Mouse (Mus musculus) CD4-positive, CD25-positive, alpha-beta regulatory T cell, adult 2 months (primary cell): ENCODE results near the gene Inhbe.

Source experiments
- DNase-seq: peaks from one replicate; pipeline ENCODE4 v3.0.0-alpha.2; 2012; ENCODE audit warnings: low read depth, low spot score

Gene Inhbe

GRCm38 (mm10) chr10:127346173-127346572 is 8.0 kb downstream of the Inhbe start:
- DNase-seq, result no peak

- DNase-seq, result no peak
Measured at GRCm38 (mm10) chr10:127343029-127343428, 11.2 kb downstream of the Inhbe start.

- DNase-seq, result peak; percentile 90
Measured at GRCm38 (mm10) chr10:127341891-127342639, 12.1 kb downstream of the Inhbe start, which contains the start of gene Gli1. Gene Gli1 (minus strand): TSS chr10:127341974.

DNA sequence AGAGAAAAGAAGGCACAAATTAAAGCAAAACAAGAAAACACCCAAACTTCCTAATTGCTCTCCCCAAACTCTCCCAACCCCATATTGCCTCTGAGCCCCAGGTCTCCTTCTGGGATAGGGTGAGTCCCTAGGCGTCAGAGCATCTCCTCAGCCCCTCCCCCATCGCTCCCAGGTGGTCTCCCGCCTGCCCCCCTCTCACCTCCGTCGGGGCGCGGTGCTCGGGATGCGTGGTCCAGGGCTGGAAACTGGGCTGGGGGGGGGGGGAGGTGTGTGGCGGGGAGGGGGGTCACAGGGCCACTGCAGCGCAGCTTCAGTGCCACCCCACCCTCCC is 12.9 kb downstream of the Inhbe start:
- no peak for DNase-seq

- peak; percentile 43 for DNase-seq
Measured at GRCm38 (mm10) chr10:127340577-127341359, 13.4 kb downstream of the Inhbe start.

GRCm38 (mm10) chr10:127339683-127340576 is 14.3 kb downstream of the Inhbe start:
- DNase-seq, result peak; percentile 48

GRCm38 (mm10) chr10:127338930-127339682 is 15.1 kb downstream of the Inhbe start:
- peak; percentile 94 for DNase-seq

- DNase-seq, result peak; percentile 53
Measured at GRCm38 (mm10) chr10:127337536-127338099, 16.6 kb downstream of the Inhbe start.

- DNase-seq, result no peak
Measured at GRCm38 (mm10) chr10:127336952-127337351, 17.3 kb downstream of the Inhbe start.

DNA sequence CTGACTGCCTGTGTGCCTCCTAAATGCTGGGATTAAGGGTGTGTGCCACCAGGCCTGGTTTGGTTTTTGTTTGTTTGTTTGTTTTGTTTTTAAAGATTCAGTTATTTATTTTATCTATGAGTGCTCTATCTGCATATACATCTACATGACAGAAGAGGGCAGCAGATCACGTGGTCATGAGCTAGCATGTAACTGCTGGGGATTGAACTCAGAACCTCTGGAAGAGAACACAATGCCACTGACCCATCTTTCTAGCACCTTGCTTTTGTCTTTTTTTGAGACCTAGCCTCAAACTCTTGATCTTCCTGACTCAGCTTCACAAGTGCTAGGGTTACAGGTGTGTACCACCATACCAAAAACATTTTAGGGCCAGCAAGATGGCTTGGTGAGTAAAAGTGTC is 18.9 kb downstream of the Inhbe start:
- DNase-seq, result peak; percentile 49

DNA sequence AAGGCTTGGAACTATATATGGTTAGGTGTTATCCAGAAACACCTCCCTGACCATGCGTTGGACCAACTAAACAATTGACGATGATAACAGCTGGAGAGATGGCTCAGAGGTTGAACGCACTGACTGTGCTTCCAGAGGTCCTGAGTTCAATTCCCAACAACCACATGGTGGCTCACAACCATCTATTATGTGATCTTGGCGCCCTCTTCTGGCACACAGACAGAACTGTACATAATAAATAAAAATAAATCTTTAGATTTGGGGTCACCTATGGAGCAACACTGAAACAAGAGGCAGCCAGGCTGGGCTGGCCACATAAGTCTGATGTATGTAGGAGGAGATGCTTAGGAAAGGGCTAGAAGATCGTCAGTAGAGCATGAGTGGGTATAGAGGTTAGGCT is 21.1 kb downstream of the Inhbe start:
- peak; percentile 76 for DNase-seq

DNA sequence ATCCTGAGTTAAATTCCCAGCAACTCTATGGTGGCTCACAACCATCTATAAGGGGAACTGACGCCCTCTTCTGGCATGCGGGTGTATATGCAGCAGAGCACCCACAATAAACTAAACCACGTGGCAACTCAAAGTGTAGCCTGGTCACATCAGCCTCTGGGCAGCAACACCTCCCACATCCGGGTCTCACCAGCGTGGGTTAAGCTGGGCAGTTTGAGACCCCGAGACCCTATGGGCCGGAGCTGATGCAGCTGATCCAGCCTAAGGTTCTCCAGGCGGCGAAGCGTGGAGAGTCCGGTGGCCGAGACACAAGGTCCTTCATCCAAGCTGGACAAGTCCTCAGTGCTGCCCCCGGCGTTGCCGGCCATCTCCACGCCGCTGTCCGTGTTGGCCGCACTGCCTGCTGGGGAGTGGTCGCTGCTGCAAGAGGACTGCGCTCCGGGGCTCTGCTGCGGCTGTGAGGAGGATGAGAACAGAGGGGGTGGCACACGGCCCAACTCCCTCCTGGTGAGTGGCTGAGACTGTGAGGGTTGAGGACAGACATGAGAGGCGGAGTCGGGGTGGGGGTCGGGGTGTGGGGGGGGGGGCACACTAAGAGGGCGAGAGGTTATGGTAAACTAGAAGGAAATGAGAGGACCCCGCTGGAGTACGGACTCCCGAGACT is 21.9 kb downstream of the Inhbe start:
- DNase-seq, result peak; percentile 59

DNA sequence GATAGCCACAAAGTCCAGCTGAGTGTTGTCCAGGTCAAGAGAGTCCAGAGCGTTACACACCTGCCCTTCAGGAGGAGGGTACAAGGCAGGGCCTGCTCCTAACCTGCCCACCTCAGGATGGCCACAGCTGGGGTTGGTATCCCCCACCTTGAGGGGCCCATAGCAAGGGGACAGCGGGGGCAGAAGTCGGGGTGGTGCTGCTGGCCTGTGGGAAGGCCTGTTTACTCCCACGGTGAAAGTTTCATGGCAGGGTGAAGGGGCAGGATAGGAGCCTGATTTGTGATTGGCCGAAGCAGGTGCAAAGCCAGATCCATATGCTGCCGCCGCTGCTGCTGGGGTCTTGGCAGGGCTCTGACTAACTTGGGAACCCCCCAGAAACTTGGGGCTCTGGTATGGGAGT is 24.0 kb downstream of the Inhbe start:
- DNase-seq, result no peak

DNA sequence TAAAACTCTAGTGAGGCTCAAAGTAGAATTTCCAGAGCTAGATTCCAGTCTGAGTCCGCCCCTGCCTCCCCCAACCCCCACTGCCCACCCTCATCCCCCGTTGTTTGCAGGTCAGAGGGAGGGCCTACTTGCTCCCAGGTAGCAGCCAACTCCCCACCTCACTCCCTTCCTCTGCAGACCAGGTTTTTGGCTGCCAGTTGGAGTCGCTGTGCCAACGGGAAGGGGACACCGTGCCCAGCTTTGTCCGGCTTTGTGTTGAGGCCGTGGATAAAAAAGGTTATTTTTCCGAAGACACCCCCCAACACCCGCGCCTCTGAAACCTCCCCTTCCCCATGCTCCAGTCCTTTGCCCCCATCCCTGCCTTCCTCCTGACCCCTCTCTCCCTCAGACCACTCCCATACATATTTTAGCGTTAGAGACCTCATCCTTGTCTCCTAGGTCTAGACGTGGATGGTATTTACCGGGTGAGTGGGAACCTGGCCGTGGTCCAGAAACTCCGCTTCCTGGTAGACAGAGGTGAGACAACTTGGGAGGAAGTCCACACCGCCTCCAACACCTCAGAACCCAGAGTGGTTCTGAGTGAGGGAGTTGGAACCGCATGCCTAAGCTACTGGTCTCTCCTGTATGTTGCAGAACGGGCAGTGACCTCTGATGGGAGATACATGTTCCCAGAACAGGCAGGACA is 26.6 kb downstream of the Inhbe start:
- DNase-seq, result no peak

DNA sequence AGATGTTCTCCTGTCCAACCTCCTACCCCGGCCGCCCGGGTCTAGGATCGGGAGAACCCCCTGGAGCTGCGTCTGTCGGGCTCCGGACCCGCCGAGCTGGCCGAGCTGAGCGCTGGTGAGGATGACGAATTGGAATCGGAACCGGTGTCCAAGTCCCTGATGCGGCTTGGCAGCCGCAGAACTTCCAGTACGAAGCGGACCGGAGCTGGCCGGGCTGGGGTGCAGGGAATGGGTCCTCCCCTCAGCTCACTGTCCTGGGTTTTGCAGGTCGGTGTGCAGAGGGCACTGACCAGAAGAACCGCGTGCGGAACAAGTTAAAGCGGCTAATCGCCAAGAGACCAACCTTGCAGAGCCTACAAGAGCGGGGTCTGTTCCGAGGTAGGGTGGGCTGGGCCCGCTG is 27.4 kb downstream of the Inhbe start:
- no peak for DNase-seq

DNA sequence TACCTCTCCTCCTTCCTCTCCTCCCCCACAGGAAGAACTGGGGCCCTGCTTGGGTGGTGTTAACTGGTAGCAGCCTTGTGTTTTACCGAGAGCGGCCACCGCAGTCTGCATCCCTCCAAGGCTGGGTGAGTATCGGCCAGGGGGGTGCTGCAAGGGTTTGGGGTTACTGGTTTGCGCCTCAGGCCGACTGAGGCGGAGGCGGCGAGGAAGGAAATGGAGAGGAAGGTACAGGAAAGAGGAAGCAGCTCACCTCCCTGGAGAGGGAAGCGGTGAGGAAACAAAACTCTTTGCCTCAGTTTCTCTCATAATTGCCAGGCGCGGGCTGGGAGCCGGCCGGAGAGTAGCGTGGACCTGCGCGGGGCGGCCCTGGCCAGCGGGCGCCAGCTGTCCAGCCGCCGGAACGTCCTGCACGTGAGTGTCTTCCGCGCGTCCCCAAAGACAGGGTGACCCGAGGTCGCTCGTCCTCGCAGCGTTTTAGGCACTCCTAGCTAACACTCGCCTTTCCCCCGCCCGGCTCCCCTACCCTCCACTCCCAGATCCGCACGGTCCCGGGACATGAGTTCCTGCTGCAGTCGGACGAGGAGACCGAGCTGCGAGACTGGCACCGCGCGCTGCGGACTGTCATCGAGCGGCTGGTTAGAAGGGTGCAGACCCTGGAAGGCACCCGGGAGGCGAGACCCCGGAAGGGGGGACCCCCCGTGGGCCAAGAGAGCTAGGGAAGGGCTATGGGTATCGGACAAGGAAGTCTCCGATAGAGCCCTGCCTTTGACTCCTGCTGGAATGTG is 28.0 kb downstream of the Inhbe start:
- DNase-seq, result peak; percentile 67

DNA sequence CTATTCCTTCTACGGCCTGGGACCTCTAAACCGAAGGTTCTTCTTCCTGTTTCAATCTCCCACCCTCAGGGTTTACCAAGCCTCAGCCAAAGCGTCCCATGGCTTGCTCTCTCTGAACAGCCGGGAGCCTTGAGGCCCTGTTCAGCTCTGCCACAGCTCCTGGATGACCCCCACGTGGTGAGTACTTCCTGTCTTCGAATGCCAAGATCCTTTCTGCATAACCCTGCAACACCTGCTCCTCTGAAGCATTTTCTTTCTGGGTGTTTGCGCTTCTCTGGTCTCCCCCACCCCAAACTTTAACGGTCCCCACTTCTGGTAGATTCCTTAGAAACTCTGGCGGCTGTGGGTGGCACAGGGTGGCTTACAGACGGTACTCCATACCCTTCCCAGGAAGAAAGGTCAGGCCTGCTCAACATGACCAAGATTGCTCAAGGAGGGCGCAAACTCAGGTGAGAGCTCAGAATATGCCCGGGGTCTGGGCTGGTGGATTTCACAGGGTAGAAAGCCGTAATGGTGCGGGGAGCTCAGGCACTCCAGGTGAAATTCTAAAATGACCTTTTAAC is 28.7 kb downstream of the Inhbe start:
- DNase-seq, result peak; percentile 56

GRCm38 (mm10) chr10:127324495-127324894 is 29.7 kb downstream of the Inhbe start:
- DNase-seq, result peak; percentile 94
